8 mouse cellular contexts compared by ENCODE assay signal in genomic region chr10:107123529-107124335, GRCm38 (mm10). TPM values are rescaled to one million over a fixed set of nuclear protein-coding genes. Genes with fewer than 3 reads are reported as not detected.
A peak's percentile ranks its signal among the peaks of the same experiment; 100 is the strongest.
DNase-seq lines count a peak whose midpoint lies in the region; ATAC-seq lines count a peak whose summit lies in the region.

Gene Acss3 (minus strand): TSS chr10:107123668.

- no peaks in the 10 kb centered on the region for H3K27me3 ChIP-seq in liver, embryonic 13.5 days
- no peaks in the 10 kb centered on the region for H3K27me3 ChIP-seq in neural tube, embryonic 13.5 days

- 0 out of 2 replicates have a peak, but pooled peaks have one; percentile 25 for ATAC-seq in common myeloid progenitor, adult 5-6 weeks (replicated peaks; ENCODE audit: low read depth, poor library complexity, severe bottlenecking)
- peak; percentile 73 for ATAC-seq in liver, embryonic 13.5 days (ENCODE audit: low read depth)
- ATAC-seq in neural tube, embryonic 13.5 days (ENCODE audit: low read depth): peak; percentile 91

- H3K4me1 ChIP-seq in liver, embryonic 13.5 days (replicated peaks): no peaks in the 10 kb centered on the region
- H3K4me1 ChIP-seq in neural tube, embryonic 13.5 days (replicated peaks): peaks cover 14% of the 10 kb centered on the region

- H3K36me3 ChIP-seq in liver, embryonic 13.5 days: no peaks in the 10 kb centered on the region
- no peaks in the 10 kb centered on the region for H3K36me3 ChIP-seq in neural tube, embryonic 13.5 days

- WGBS in liver, embryonic 13.5 days (ENCODE audit: insufficient replicate concordance): 4% methylated on average over 17 of the region's 17 CpGs
- 2% methylated on average over 17 of the region's 17 CpGs for WGBS in neural tube, embryonic 13.5 days

- peak within 1 kb of the TSS; percentile 42 for H3K4me3 ChIP-seq in liver, embryonic 13.5 days (replicated peaks)
- peak within 1 kb of the TSS; percentile 39 for H3K4me3 ChIP-seq in neural tube, embryonic 13.5 days

- H3K9ac ChIP-seq in liver, embryonic 13.5 days: no peak within 1 kb of the TSS; the same call in 1 of the 2 replicates
- H3K9ac ChIP-seq in neural tube, embryonic 13.5 days: peak within 1 kb of the TSS; percentile 64

- H3K27ac ChIP-seq in liver, embryonic 13.5 days: no peak within 1 kb of the TSS
- no peak within 1 kb of the TSS for H3K27ac ChIP-seq in neural tube, embryonic 13.5 days (replicated peaks)

- peak; percentile 15 to 34 for DNase-seq in adrenal gland, adult 18-20 months (ENCODE audit: low spot score in 2 of 2)
- peak; percentile 18 to 45 for DNase-seq in gastrocnemius, postnatal 4 days (ENCODE audit: low spot score in 2 of 2)
- peak; percentile 61 for DNase-seq in hindlimb bud, embryonic 11.5 days (ENCODE audit: extremely low spot score, low read depth, low spot score)
- DNase-seq in liver, embryonic 13.5 days: peak; percentile 2
- no peak for DNase-seq in right cerebral cortex, adult 18-20 months
- no peak for DNase-seq in thymus, postnatal 10 days (ENCODE audit: low spot score in 2 of 2)

- peak within 1 kb of the TSS; percentile 53 for H3K4me2 ChIP-seq in liver, embryonic 13.5 days
- peak within 1 kb of the TSS; percentile 55 for H3K4me2 ChIP-seq in neural tube, embryonic 13.5 days

- no peaks in the 10 kb centered on the region for H3K9me3 ChIP-seq in liver, embryonic 13.5 days (replicated peaks)
- no peaks in the 10 kb centered on the region for H3K9me3 ChIP-seq in neural tube, embryonic 13.5 days

RNA-seq across cellular contexts. Expression of gene Acss3, which starts in this region (rescaled TPM):
- 10 to 100 TPM; 31.3 to 32.9 TPM for total RNA-seq in adrenal gland, adult 18-20 months (2021)
- total RNA-seq in common myeloid progenitor, adult 5-6 weeks (2017): not detected in 2 replicates
- total RNA-seq in gastrocnemius, postnatal 4 days (2021): 1 to 10 TPM; 4.8 to 5.2 TPM
- polyA plus RNA-seq in liver, embryonic 13.5 days (2015; fragmentation: Nextera tagmentation; extraction: Ambion mirVana): 0.16 and 0.29 TPM in 2 replicates
- 0.80 and 0.84 TPM in 2 replicates for polyA plus RNA-seq in neural tube, embryonic 13.5 days (2015; fragmentation: Nextera tagmentation; extraction: Ambion mirVana)

Comparison
In these comparisons a context has a peak if more than half of its experiments do, and no peak if none do; other contexts are left out.
1. RNA of gene Acss3 (total RNA-seq): 31.3 to 32.9 TPM in adrenal gland, adult 18-20 months; 4.8 to 5.2 TPM in gastrocnemius, postnatal 4 days and not detected in common myeloid progenitor, adult 5-6 weeks; every median in the first group is over 4 times any median in the second.
2. Peak in ATAC-seq in common myeloid progenitor, adult 5-6 weeks; RNA of the gene not detected or under 1 TPM.
3. Peak in DNase-seq, ATAC-seq, H3K4me3 ChIP-seq and H3K4me2 ChIP-seq in liver, embryonic 13.5 days; RNA of the gene not detected or under 1 TPM.
4. Peak in ATAC-seq, H3K4me3 ChIP-seq, H3K9ac ChIP-seq and H3K4me2 ChIP-seq in neural tube, embryonic 13.5 days; RNA of the gene not detected or under 1 TPM.
5. DNase-seq: peak in adrenal gland, adult 18-20 months (2 of 2), gastrocnemius, postnatal 4 days (2 of 2) and hindlimb bud, embryonic 11.5 days (single experiment); none in right cerebral cortex, adult 18-20 months (single experiment) and thymus, postnatal 10 days (0 of 2).
6. ATAC-seq: peak in every context shown above with its lines; median percentile 91 in neural tube, embryonic 13.5 days; 73 in liver, embryonic 13.5 days; 25 in common myeloid progenitor, adult 5-6 weeks.